Mouse (Mus musculus) liver, adult 2 months (tissue): Measurements from ENCODE around the gene Ubqln4.

Source experiments
- CTCF ChIP-seq: fragments of 200-500 bp; IDR thresholded peaks from 2 replicates; pipeline ENCODE4 v1.5.1; 2011; ENCODE audit warnings: low read depth, low read length, control low read depth
- POLR2A ChIP-seq: fragments of 200-500 bp; IDR thresholded peaks from 2 replicates; pipeline ENCODE4 v1.6.1; 2011; ENCODE audit warnings: low read length, control low read depth; ENCODE audit not compliant: insufficient read depth; ENCODE audit errors: extremely low read depth

DNA sequence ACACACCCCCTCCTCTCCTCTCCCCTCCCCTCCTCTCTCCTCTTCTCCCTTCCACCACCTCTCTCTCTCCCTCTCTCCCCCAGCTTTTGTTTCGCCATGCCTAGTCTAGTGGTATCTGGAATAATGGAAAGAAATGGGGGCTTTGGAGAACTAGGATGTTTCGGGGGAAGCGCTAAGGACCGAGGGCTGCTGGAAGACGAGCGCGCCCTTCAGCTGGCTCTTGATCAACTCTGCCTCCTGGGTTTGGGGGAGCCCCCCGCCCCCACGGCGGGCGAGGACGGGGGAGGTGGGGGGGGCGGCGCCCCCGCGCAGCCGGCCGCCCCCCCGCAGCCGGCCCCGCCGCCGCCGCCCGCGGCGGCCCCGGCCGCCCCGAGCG is 21.3 kb upstream of the Ubqln4 start, which contains the start of gene Mex3a:
- no peak for TF ChIP-seq POLR2A
- TF ChIP-seq CTCF, result no peak
